ENCODE assay signal across 12 mouse cellular contexts in the genomic region with DNA sequence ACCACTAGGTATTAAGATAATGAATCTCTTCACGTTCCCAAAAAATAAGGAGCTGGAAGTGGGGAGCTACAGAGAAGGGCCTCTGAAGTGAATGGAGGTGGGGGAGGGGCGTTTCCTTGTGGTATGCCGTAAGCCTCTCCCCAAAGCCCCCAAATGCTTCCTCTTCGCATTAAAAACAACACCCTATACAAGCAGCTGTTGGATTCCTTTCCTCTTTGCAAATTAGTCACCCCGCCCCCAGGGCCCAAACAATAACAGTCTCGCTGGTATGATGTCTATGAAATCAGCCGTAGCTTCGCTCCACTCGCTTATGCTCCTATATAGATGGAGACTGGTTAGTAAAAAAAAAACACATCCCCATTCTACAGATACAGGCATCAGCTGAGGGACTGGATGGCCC. TPM values are rescaled to one million over a fixed set of nuclear protein-coding genes. Genes with fewer than 3 reads are reported as not detected.
DNase-seq lines count a peak whose midpoint lies in the region; ATAC-seq and TF ChIP-seq lines count a peak whose summit lies in the region.
"Had no signal": no experiment of that assay in that cellular context is flagged by ENCODE, and none has a peak within 500 bp of the region (broad histone marks: within the 10 kb centered on the region; RNA-seq: fewer than 3 reads in every experiment).

No protein-coding gene starts in this region.

- H3K27ac ChIP-seq in heart, embryonic 16.5 days (ENCODE audit: low read length) = no peak overlapping the region
- H3K27ac ChIP-seq in heart, adult 2 months = no peak overlapping the region
- no peak overlapping the region for H3K27ac ChIP-seq in hindbrain, embryonic 11.5 days (ENCODE audit: low read depth, low read length)
- peak overlapping the region; percentile 66 for H3K27ac ChIP-seq in midbrain, embryonic 15.5 days
- H3K27ac ChIP-seq in intestine, embryonic 15.5 days = no peak overlapping the region
- H3K27ac ChIP-seq: liver, embryonic 14.5 days; stomach, embryonic 15.5 days had no signal

- no peaks in the 10 kb centered on the region for H3K9me3 ChIP-seq in heart, embryonic 16.5 days (replicated peaks; ENCODE audit: control insufficient read depth, low read length)
- H3K9me3 ChIP-seq in hindbrain, embryonic 11.5 days (ENCODE audit: control insufficient read depth, low read length) = no peaks in the 10 kb centered on the region
- no peaks in the 10 kb centered on the region for H3K9me3 ChIP-seq in midbrain, embryonic 15.5 days
- no peaks in the 10 kb centered on the region for H3K9me3 ChIP-seq in intestine, embryonic 15.5 days
- H3K9me3 ChIP-seq: stomach, embryonic 15.5 days had no signal

- no peak for DNase-seq in heart, adult 2 months
- DNase-seq in brain, embryonic 14.5 days (ENCODE audit: low read depth) = peak; percentile 74
- peak; percentile 58 for DNase-seq in hindbrain, embryonic 11.5 days (ENCODE audit: low spot score)
- DNase-seq in adrenal gland, adult 8-10 months = no peak
- DNase-seq in frontal cortex, postnatal 36 days (ENCODE audit: low spot score in 2 of 2) = no peak
- DNase-seq: kidney, postnatal 36 days had no signal

- peaks cover 54% of the 10 kb centered on the region for H3K4me1 ChIP-seq in heart, embryonic 16.5 days (ENCODE audit: control insufficient read depth, insufficient read depth, low read length)
- H3K4me1 ChIP-seq in heart, adult 2 months (ENCODE audit: control insufficient read depth, insufficient read depth, low read length) = no peaks in the 10 kb centered on the region
- H3K4me1 ChIP-seq in hindbrain, embryonic 11.5 days (replicated peaks; ENCODE audit: control insufficient read depth, insufficient read depth, low read length) = peaks cover 33% of the 10 kb centered on the region
- H3K4me1 ChIP-seq in midbrain, embryonic 15.5 days = peaks cover 88% of the 10 kb centered on the region
- H3K4me1 ChIP-seq in intestine, embryonic 15.5 days (replicated peaks) = peaks cover 43% of the 10 kb centered on the region

- no peak for TF ChIP-seq EP300 in heart, adult 2 months (IDR thresholded peaks at IDR 0.05; ENCODE audit: insufficient read depth, low read depth, low read length)

- peak overlapping the region; percentile 71 for H3K4me2 ChIP-seq in heart, embryonic 16.5 days (ENCODE audit: low read depth, low read length)
- peak overlapping the region; percentile 23; the same call in 1 of the 2 replicates for H3K4me2 ChIP-seq in hindbrain, embryonic 11.5 days (replicated peaks; ENCODE audit: low read depth, low read length)
- H3K4me2 ChIP-seq in midbrain, embryonic 15.5 days = peak overlapping the region; percentile 47
- H3K4me2 ChIP-seq in intestine, embryonic 15.5 days (replicated peaks) = no peak overlapping the region
- H3K4me2 ChIP-seq: stomach, embryonic 15.5 days had no signal

- no peaks in the 10 kb centered on the region for H3K79me2 ChIP-seq in heart, adult 2 months (replicated peaks; ENCODE audit: control insufficient read depth, insufficient read depth, low read length)

- TF ChIP-seq POLR2A in heart, adult 2 months (IDR thresholded peaks at IDR 0.05; ENCODE audit: insufficient read depth, low read depth, low read length) = no peak
- no peak for TF ChIP-seq POLR2A in brain, embryonic 14.5 days (IDR thresholded peaks at IDR 0.05; ENCODE audit: borderline replicate concordance, extremely low read depth, insufficient read depth, insufficient read length, poor library complexity, severe bottlenecking)

- no peak overlapping the region for H3K4me3 ChIP-seq in heart, embryonic 16.5 days (ENCODE audit: low read length)
- H3K4me3 ChIP-seq in heart, adult 2 months = no peak overlapping the region
- H3K4me3 ChIP-seq in hindbrain, embryonic 11.5 days (ENCODE audit: low read depth, low read length) = no peak overlapping the region
- no peak overlapping the region for H3K4me3 ChIP-seq in midbrain, embryonic 15.5 days
- H3K4me3 ChIP-seq in intestine, embryonic 15.5 days (replicated peaks) = no peak overlapping the region
- H3K4me3 ChIP-seq: erythroblast, embryonic 14.5 days; stomach, embryonic 15.5 days had no signal

- intact Hi-C loops in heart, adult 2 months (cut with DNase I) = no loop called here

- peaks cover 3% of the 10 kb centered on the region for H3K27me3 ChIP-seq in heart, embryonic 16.5 days (ENCODE audit: control insufficient read depth, insufficient read depth, low read length)
- H3K27me3 ChIP-seq in heart, adult 2 months (ENCODE audit: control insufficient read depth, insufficient read depth, low read length) = no peaks in the 10 kb centered on the region; the same call in 1 of the 2 replicates
- H3K27me3 ChIP-seq in hindbrain, embryonic 11.5 days (ENCODE audit: control insufficient read depth, insufficient read depth, low read length) = no peaks in the 10 kb centered on the region; the same call in 1 of the 2 replicates
- H3K27me3 ChIP-seq in midbrain, embryonic 15.5 days (replicated peaks) = 0 out of 2 replicates have a peak, but pooled peaks cover 3% of the 10 kb centered on the region
- no peaks in the 10 kb centered on the region for H3K27me3 ChIP-seq in intestine, embryonic 15.5 days (replicated peaks)
- H3K27me3 ChIP-seq: stomach, embryonic 15.5 days had no signal

- no peak for TF ChIP-seq CTCF in heart, adult 2 months (IDR thresholded peaks at IDR 0.05)
- TF ChIP-seq CTCF in brain, embryonic 14.5 days (IDR thresholded peaks at IDR 0.05; ENCODE audit: borderline replicate concordance, extremely low read depth, insufficient read depth, insufficient read length) = no peak

- WGBS in heart, embryonic 16.5 days = 37% methylated on average over 9 of the region's 9 CpGs
- 38% methylated on average over 9 of the region's 9 CpGs for WGBS in heart, adult 2 months
- WGBS in hindbrain, embryonic 11.5 days = 3% methylated on average over 9 of the region's 9 CpGs
- WGBS in midbrain, embryonic 15.5 days = 9% methylated on average over 9 of the region's 9 CpGs
- 45% methylated on average over 9 of the region's 9 CpGs for WGBS in intestine, embryonic 15.5 days

- no peak overlapping the region for H3K9ac ChIP-seq in heart, embryonic 16.5 days (ENCODE audit: low read length)
- H3K9ac ChIP-seq in heart, adult 2 months (ENCODE audit: low read depth, low read length) = no peak overlapping the region
- no peak overlapping the region for H3K9ac ChIP-seq in hindbrain, embryonic 11.5 days (ENCODE audit: low read depth, low read length)
- H3K9ac ChIP-seq in midbrain, embryonic 15.5 days = no peak overlapping the region
- H3K9ac ChIP-seq in intestine, embryonic 15.5 days = no peak overlapping the region
- H3K9ac ChIP-seq: liver, embryonic 14.5 days; stomach, embryonic 15.5 days had no signal

- ATAC-seq in heart, embryonic 16.5 days (replicated peaks; ENCODE audit: extremely low read depth, insufficient read depth, low FRiP score) = no peak
- no peak for ATAC-seq in hindbrain, embryonic 11.5 days (ENCODE audit: low FRiP score)
- no peak for ATAC-seq in midbrain, embryonic 15.5 days (replicated peaks)
- no peak for ATAC-seq in intestine, embryonic 15.5 days

- no peaks in the 10 kb centered on the region for H3K36me3 ChIP-seq in heart, embryonic 16.5 days (ENCODE audit: control insufficient read depth, insufficient read depth)
- no peaks in the 10 kb centered on the region for H3K36me3 ChIP-seq in heart, adult 2 months (ENCODE audit: control insufficient read depth, insufficient read depth, low read length)
- H3K36me3 ChIP-seq in hindbrain, embryonic 11.5 days (ENCODE audit: control insufficient read depth, insufficient read depth, low read length) = no peaks in the 10 kb centered on the region
- no peaks in the 10 kb centered on the region for H3K36me3 ChIP-seq in midbrain, embryonic 15.5 days (replicated peaks)
- H3K36me3 ChIP-seq in intestine, embryonic 15.5 days = no peaks in the 10 kb centered on the region
- H3K36me3 ChIP-seq: stomach, embryonic 15.5 days had no signal

RNA-seq across cellular contexts. Expression of a gene that starts 25.9 kb away (rescaled TPM):
- polyA plus RNA-seq in heart, embryonic 16.5 days (2015; fragmentation: Nextera tagmentation; extraction: Ambion mirVana) = 6.3 and 9.0 TPM in 2 replicates
- total RNA-seq in heart, adult 2 months (2021) = 1 to 10 TPM in 1 of 2 experiments, under 1 TPM in 1; 0.77 to 1.3 TPM
- 0.64 and 1.1 TPM in 2 replicates for polyA plus RNA-seq in heart, adult 2 months (2012; rRNA removed)
- polyA plus RNA-seq in brain, embryonic 14.5 days (2012; rRNA removed) = 67.1 and 73.3 TPM in 2 replicates
- 6.8 and 8.4 TPM in 2 replicates for polyA plus RNA-seq in hindbrain, embryonic 11.5 days (2014; fragmentation: Nextera tagmentation; extraction: Ambion mirVana)
- 33.7 and 37.6 TPM in 2 replicates for polyA plus RNA-seq in midbrain, embryonic 15.5 days (2015; fragmentation: Nextera tagmentation; extraction: Ambion mirVana)
- under 1 TPM; 0.17 to 0.80 (median 0.55) TPM for total RNA-seq in adrenal gland, adult 8-10 months (2022)
- polyA plus RNA-seq in intestine, embryonic 15.5 days (2015; fragmentation: Nextera tagmentation; extraction: Ambion mirVana) = 6.7 and 6.9 TPM in 2 replicates
- polyA plus RNA-seq: erythroblast, embryonic 14.5 days had no signal

Comparison
In these comparisons a context has a peak if more than half of its experiments do, and no peak if none do; other contexts are left out.
1. DNase-seq: peak in brain, embryonic 14.5 days (single experiment) and hindbrain, embryonic 11.5 days (single experiment); none in heart, adult 2 months (0 of 2), adrenal gland, adult 8-10 months (single experiment) and frontal cortex, postnatal 36 days (0 of 2).